Mouse (Mus musculus) C3H10T1/2 (cell line): ENCODE measurements around the gene Mfsd10. TPM values are rescaled to one million over a fixed set of nuclear protein-coding genes. Genes with fewer than 3 reads are reported as not detected.

Experiments
- polyA plus RNA-seq, 2 experiments: library from polyadenylated mRNA; unstranded; fragments of >200 nt; fragmentation: generic; extraction: Trizol; gene quantifications; one replicate each; pipeline ENCODE4 v1.2.1; 2012; ENCODE audit warnings: missing spikeins in 2 of 2

Gene Mfsd10
- 10 to 100 TPM; 57.3 to 73.9 TPM for polyA plus RNA-seq

DNA sequence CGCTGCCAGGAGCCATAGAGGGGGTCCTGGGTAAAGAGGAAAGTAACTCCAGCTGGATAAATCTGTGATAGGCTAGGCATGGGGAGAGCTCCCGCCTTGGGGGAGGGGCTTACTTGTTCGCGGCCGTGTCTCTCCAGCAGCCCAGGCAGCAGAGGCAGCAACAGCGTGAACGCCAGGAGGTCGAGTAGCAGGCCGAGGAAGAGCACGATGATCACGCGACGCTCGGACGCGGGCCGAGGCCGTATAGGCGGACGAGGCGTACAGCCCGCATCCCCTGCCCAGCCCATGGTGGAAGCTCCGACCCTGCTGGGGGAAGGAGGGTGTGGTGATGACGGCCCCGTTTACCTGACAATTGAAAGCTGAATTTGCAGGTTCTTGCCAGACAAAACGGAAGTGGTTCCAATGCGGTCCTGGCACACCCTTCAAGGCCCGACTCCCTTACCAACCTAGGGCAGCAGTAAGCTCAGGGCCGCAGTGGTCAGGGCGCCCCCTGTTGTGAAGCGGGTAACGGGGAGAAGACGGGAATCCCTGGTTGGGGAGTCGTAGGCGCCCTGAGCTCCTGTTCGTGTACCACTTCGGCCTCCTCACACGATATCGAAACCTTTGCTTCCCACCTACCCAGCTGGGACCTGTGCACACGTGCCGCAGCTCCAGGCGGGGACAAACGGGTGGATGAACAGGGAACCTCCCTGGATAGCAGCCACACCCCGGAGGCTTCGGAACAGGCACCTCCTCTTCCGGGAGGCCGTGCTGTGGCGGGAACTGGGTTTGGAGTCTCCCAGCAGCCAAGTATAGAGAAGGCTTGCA, at the start of gene Mfsd10:
Mfsd10 (minus strand) TSS at position 732 of the 807 bp plus-strand sequence.

DNA sequence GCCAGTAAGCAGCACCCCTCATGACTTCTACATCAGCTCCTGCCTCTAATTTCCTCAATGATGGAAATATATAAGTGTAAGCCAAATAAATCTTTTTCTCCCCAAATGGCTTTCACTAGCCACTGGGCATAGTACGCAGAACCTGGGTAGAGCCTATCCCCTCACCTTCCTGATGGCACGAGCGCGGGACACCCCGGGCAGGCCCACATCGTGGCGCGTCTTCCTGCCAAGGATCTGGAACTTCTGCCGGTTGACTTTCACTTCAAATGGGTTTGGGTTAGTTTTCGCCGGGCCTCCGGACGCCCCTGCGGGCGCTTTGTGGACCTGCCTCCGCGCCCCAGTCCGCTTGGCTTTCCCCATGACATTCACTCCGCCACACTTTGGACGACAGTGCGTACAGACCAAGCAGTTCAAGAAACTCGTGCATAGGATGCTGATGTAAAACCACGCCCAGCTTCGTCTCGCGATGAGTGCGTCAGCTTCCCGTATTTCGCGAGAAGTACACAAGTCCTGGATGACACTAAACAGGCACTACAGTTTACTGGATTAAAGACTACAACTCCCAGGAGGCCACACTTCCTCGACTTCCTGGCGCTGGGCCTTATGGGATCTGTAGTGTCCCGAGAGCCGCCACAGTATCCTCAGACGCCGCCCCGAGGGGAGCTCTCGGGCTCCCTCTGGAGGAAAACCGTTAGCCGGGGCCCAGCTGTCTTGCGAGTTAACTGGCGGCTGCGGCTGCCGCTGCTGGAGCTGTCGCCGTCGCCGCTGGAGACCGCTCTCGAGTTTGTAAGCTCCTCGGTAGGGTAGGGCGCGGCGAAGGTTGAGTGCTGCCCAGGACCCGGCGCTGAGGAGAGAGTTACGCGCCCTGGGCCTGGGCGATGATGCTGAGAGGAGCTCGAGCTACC, 22.9 kb upstream of the Mfsd10 start, which contains the start of the genes Nop14 and Grk4:
Nop14 (minus strand) TSS at position 463 of the 905 bp plus-strand sequence.
Grk4 (plus strand) TSS at position 694 of the 905 bp plus-strand sequence.

Other genes with a start within 250 kb of the Mfsd10 start
- gene Tnip2, start 123.2 kb downstream of the Mfsd10 start, polyA plus RNA-seq: 10 to 100 TPM in 1 of 2 experiments, 1 to 10 TPM in 1; 4.5 to 15.1 TPM
- gene Sh3bp2, start 111.4 kb downstream of the Mfsd10 start, polyA plus RNA-seq: 1 to 10 TPM; 3.5 to 6.1 TPM
- gene Add1, start 63.5 kb downstream of the Mfsd10 start, polyA plus RNA-seq: 100 to 1,000 TPM in 1 of 2 experiments, 10 to 100 TPM in 1; 89.6 to 327 TPM
- gene Nop14, start 22.9 kb upstream of the Mfsd10 start, polyA plus RNA-seq: 10 to 100 TPM in 1 of 2 experiments, 1 to 10 TPM in 1; 4.1 to 17.3 TPM
- gene Grk4, start 23.2 kb upstream of the Mfsd10 start, polyA plus RNA-seq: under 1 TPM; 0.39 to 0.98 TPM
- 1 to 10 TPM; 1.1 to 7.0 TPM for gene Htt, start 124.5 kb upstream of the Mfsd10 start, polyA plus RNA-seq